Mouse (Mus musculus): ENCODE data around the gene U2af1l4. TPM values are rescaled to one million over a fixed set of nuclear protein-coding genes. Genes with fewer than 3 reads are reported as not detected.
A peak's percentile ranks its signal among the peaks of the same experiment; 100 is the strongest.

The U2af1l4 gene
- polyA plus RNA-seq, 1 experiment from 2014 or later = 73.4 TPM

GRCm38 (mm10) chr7:30612654-30613402, 49.7 kb downstream of the U2af1l4 start, which contains the start of gene Upk1a:
TSS of gene Upk1a (minus strand) at chr7:30612847.
- Histone ChIP-seq H3K36me3 (ENCODE audit: control insufficient read depth, insufficient read depth, low read length) (peaks cover 18% of the 10 kb centered on the region), H3K4me2 (ENCODE audit: low read depth, low read length) (no peak within 1 kb of the TSS), H3K4me1 (ENCODE audit: control insufficient read depth, insufficient read depth, low read length) (no peaks in the 10 kb centered on the region), H3K4me3 (replicated peaks; ENCODE audit: low read length) (no peak within 1 kb of the TSS), H3K27ac (ENCODE audit: low read length) (no peak within 1 kb of the TSS), H3K9ac (ENCODE audit: low read length) (no peak within 1 kb of the TSS), H3K9me3 (replicated peaks; ENCODE audit: control insufficient read depth, low read length) (no peaks in the 10 kb centered on the region), H3K27me3 (ENCODE audit: control insufficient read depth, insufficient read depth, low read length) (no peaks in the 10 kb centered on the region)
- no peak for ATAC-seq (ENCODE audit: insufficient read depth, low FRiP score)
- WGBS = 51% methylated on average over 8 of the region's 8 CpGs

- Histone ChIP-seq H3K4me2 (ENCODE audit: low read depth, low read length) (no peak overlapping the region), H3K9ac (ENCODE audit: low read length) (no peak overlapping the region), H3K27ac (ENCODE audit: low read length) (no peak overlapping the region), H3K27me3 (ENCODE audit: control insufficient read depth, insufficient read depth, low read length) (no peaks in the 10 kb centered on the region), H3K36me3 (ENCODE audit: control insufficient read depth, insufficient read depth, low read length) (peaks cover 21% of the 10 kb centered on the region), H3K4me1 (ENCODE audit: control insufficient read depth, insufficient read depth, low read length) (no peaks in the 10 kb centered on the region), H3K9me3 (replicated peaks; ENCODE audit: control insufficient read depth, low read length) (no peaks in the 10 kb centered on the region), H3K4me3 (replicated peaks; ENCODE audit: low read length) (no peak overlapping the region)
- 23% methylated on average over 14 of the region's 14 CpGs for WGBS
- peak; percentile 49; the same call in 1 of the 2 replicates for ATAC-seq (ENCODE audit: insufficient read depth, low FRiP score)
Measured at GRCm38 (mm10) chr7:30613529-30614112, 50.5 kb downstream of the U2af1l4 start.

- WGBS = 74% methylated on average over 2 of the region's 2 CpGs
- no peak for ATAC-seq (ENCODE audit: insufficient read depth, low FRiP score)
- no peaks in the 10 kb centered on the region for H3K27me3 ChIP-seq (ENCODE audit: control insufficient read depth, insufficient read depth, low read length)
- no peak overlapping the region for H3K4me2 ChIP-seq (ENCODE audit: low read depth, low read length)
- peaks cover 30% of the 10 kb centered on the region for H3K36me3 ChIP-seq (ENCODE audit: control insufficient read depth, insufficient read depth, low read length)
- no peaks in the 10 kb centered on the region for H3K4me1 ChIP-seq (ENCODE audit: control insufficient read depth, insufficient read depth, low read length)
- H3K27ac ChIP-seq (ENCODE audit: low read length) = no peak overlapping the region
- no peak overlapping the region for H3K4me3 ChIP-seq (replicated peaks; ENCODE audit: low read length)
- H3K9ac ChIP-seq (ENCODE audit: low read length) = no peak overlapping the region
- H3K9me3 ChIP-seq (replicated peaks; ENCODE audit: control insufficient read depth, low read length) = no peaks in the 10 kb centered on the region
Measured at GRCm38 (mm10) chr7:30614454-30614853, 51.4 kb downstream of the U2af1l4 start.

Small RNA genes within 50 kb of the gene (microRNA-seq; reads per million reads assigned to microRNA genes)
- gene Gm38670 = 0.99 reads per million
- gene Mir3569 = not detected

Other genes with a start within 250 kb of the U2af1l4 start
- 54.0 and 54.3 TPM in 2 replicates for gene Syne4, start 248.5 kb upstream of the U2af1l4 start, polyA plus RNA-seq (2015; fragmentation: Nextera tagmentation; extraction: Ambion mirVana)
- 1.2 TPM in 1 of 2 replicates, not detected in the other for gene E130208F15Rik, start 241.6 kb upstream of the U2af1l4 start, polyA plus RNA-seq (2015; fragmentation: Nextera tagmentation; extraction: Ambion mirVana)
- gene Sdhaf1, start 239.4 kb upstream of the U2af1l4 start, polyA plus RNA-seq (2015; fragmentation: Nextera tagmentation; extraction: Ambion mirVana) = 12.1 and 14.6 TPM in 2 replicates
- 4.0 and 4.6 TPM in 2 replicates for gene Lrfn3, start 200.5 kb upstream of the U2af1l4 start, polyA plus RNA-seq (2015; fragmentation: Nextera tagmentation; extraction: Ambion mirVana)
- gene Tyrobp, start 149.5 kb upstream of the U2af1l4 start, polyA plus RNA-seq (2015; fragmentation: Nextera tagmentation; extraction: Ambion mirVana) = 71.0 and 75.8 TPM in 2 replicates
- gene Hcst, start 143.4 kb upstream of the U2af1l4 start, polyA plus RNA-seq (2015; fragmentation: Nextera tagmentation; extraction: Ambion mirVana) = 1.9 and 2.0 TPM in 2 replicates
- 1.5 and 2.0 TPM in 2 replicates for gene Nfkbid, start 141.6 kb upstream of the U2af1l4 start, polyA plus RNA-seq (2015; fragmentation: Nextera tagmentation; extraction: Ambion mirVana)
- gene Aplp1, start 117.8 kb upstream of the U2af1l4 start, polyA plus RNA-seq (2015; fragmentation: Nextera tagmentation; extraction: Ambion mirVana) = 29.2 and 33.0 TPM in 2 replicates
- gene Kirrel2, start 105.6 kb upstream of the U2af1l4 start, polyA plus RNA-seq (2015; fragmentation: Nextera tagmentation; extraction: Ambion mirVana) = 1.4 and 1.9 TPM in 2 replicates
- 3.4 and 4.2 TPM in 2 replicates for gene Nphs1, start 105.0 kb upstream of the U2af1l4 start, polyA plus RNA-seq (2015; fragmentation: Nextera tagmentation; extraction: Ambion mirVana)
- gene Prodh2, start 69.7 kb upstream of the U2af1l4 start, polyA plus RNA-seq (2015; fragmentation: Nextera tagmentation; extraction: Ambion mirVana) = 3.6 and 4.0 TPM in 2 replicates
- 5.6 and 5.7 TPM in 2 replicates for gene Arhgap33, start 28.2 kb upstream of the U2af1l4 start, polyA plus RNA-seq (2015; fragmentation: Nextera tagmentation; extraction: Ambion mirVana)
- 69.8 and 72.4 TPM in 2 replicates for gene Hspb6, start 11.1 kb upstream of the U2af1l4 start, polyA plus RNA-seq (2015; fragmentation: Nextera tagmentation; extraction: Ambion mirVana)
- gene Proser3, start 11.0 kb upstream of the U2af1l4 start, polyA plus RNA-seq (2015; fragmentation: Nextera tagmentation; extraction: Ambion mirVana) = 10.3 and 12.6 TPM in 2 replicates
- 53.8 and 58.5 TPM in 2 replicates for gene Lin37, start 3.5 kb upstream of the U2af1l4 start, polyA plus RNA-seq (2015; fragmentation: Nextera tagmentation; extraction: Ambion mirVana)
- gene Gm49396, start within 50 bp of the U2af1l4 start, polyA plus RNA-seq (2015; fragmentation: Nextera tagmentation; extraction: Ambion mirVana) = 12.6 and 14.6 TPM in 2 replicates
- gene Psenen, start 326 bp downstream of the U2af1l4 start, polyA plus RNA-seq (2015; fragmentation: Nextera tagmentation; extraction: Ambion mirVana) = 137 and 156 TPM in 2 replicates
- 3.6 and 4.1 TPM in 2 replicates for gene Igflr1, start 2.1 kb downstream of the U2af1l4 start, polyA plus RNA-seq (2015; fragmentation: Nextera tagmentation; extraction: Ambion mirVana)
- gene Kmt2b, start 25.4 kb downstream of the U2af1l4 start, polyA plus RNA-seq (2015; fragmentation: Nextera tagmentation; extraction: Ambion mirVana) = 6.5 and 7.9 TPM in 2 replicates
- 1.3 and 1.4 TPM in 2 replicates for gene Zbtb32, start 35.6 kb downstream of the U2af1l4 start, polyA plus RNA-seq (2015; fragmentation: Nextera tagmentation; extraction: Ambion mirVana)
- 4.7 and 9.5 TPM in 2 replicates for gene Upk1a, start 49.5 kb downstream of the U2af1l4 start, polyA plus RNA-seq (2015; fragmentation: Nextera tagmentation; extraction: Ambion mirVana)
- gene Cox6b1, start 62.9 kb downstream of the U2af1l4 start, polyA plus RNA-seq (2015; fragmentation: Nextera tagmentation; extraction: Ambion mirVana) = 1,000 and 1,051 TPM in 2 replicates
- 0.13 TPM in 1 of 2 replicates, not detected in the other for gene Etv2, start 72.6 kb downstream of the U2af1l4 start, polyA plus RNA-seq (2015; fragmentation: Nextera tagmentation; extraction: Ambion mirVana)
- gene Rbm42, start 87.0 kb downstream of the U2af1l4 start, polyA plus RNA-seq (2015; fragmentation: Nextera tagmentation; extraction: Ambion mirVana) = 78.5 and 83.7 TPM in 2 replicates
- gene Haus5, start 101.7 kb downstream of the U2af1l4 start, polyA plus RNA-seq (2015; fragmentation: Nextera tagmentation; extraction: Ambion mirVana) = 36.9 and 41.7 TPM in 2 replicates
- not detected in 2 replicates for gene Pmis2, start 108.3 kb downstream of the U2af1l4 start, polyA plus RNA-seq (2015; fragmentation: Nextera tagmentation; extraction: Ambion mirVana)
- 5.5 and 6.2 TPM in 2 replicates for gene 2200002J24Rik, start 135.6 kb downstream of the U2af1l4 start, polyA plus RNA-seq (2015; fragmentation: Nextera tagmentation; extraction: Ambion mirVana)
- 22.3 and 44.6 TPM in 2 replicates for gene Atp4a, start 148.9 kb downstream of the U2af1l4 start, polyA plus RNA-seq (2015; fragmentation: Nextera tagmentation; extraction: Ambion mirVana)
- gene Tmem147, start 166.2 kb downstream of the U2af1l4 start, polyA plus RNA-seq (2015; fragmentation: Nextera tagmentation; extraction: Ambion mirVana) = 215 and 232 TPM in 2 replicates
- gene Gapdhs, start 180.4 kb downstream of the U2af1l4 start, polyA plus RNA-seq (2015; fragmentation: Nextera tagmentation; extraction: Ambion mirVana) = 0.28 and 0.40 TPM in 2 replicates
- gene Sbsn, start 188.2 kb downstream of the U2af1l4 start, polyA plus RNA-seq (2015; fragmentation: Nextera tagmentation; extraction: Ambion mirVana) = 62.5 and 98.8 TPM in 2 replicates
- gene Dmkn, start 200.5 kb downstream of the U2af1l4 start, polyA plus RNA-seq (2015; fragmentation: Nextera tagmentation; extraction: Ambion mirVana) = 391 and 628 TPM in 2 replicates
- 767 and 1,136 TPM in 2 replicates for gene Krtdap, start 224.6 kb downstream of the U2af1l4 start, polyA plus RNA-seq (2015; fragmentation: Nextera tagmentation; extraction: Ambion mirVana)